Mouse (Mus musculus) stomach, postnatal 0 days (tissue): ENCODE results near the gene Twist2. TPM values are rescaled to one million over a fixed set of nuclear protein-coding genes. Genes with fewer than 3 reads are reported as not detected.

ENCODE experiments used
- ATAC-seq: fragments of 200-750 bp; cut with Nextera tagmentation; 2 replicates; pipeline ENCODE4 v1.8.0; 2017; ENCODE audit not compliant: low FRiP score, low TSS enrichment
- DNase-seq: peaks from one replicate; pipeline ENCODE4 v3.0.0-alpha.2; 2016; ENCODE audit warnings: low spot score
- H3K27ac ChIP-seq: fragments of 300-500 bp; sonication (generic); replicated peaks from 2 replicates; pipeline ENCODE4 v1.5.1; 2014; ENCODE audit warnings: mild to moderate bottlenecking, control low read depth
- H3K27me3 ChIP-seq: fragments of 300-500 bp; sonication (generic); 2 replicates; pipeline ENCODE4 v1.6.1; 2014; ENCODE audit warnings: low read length; ENCODE audit not compliant: control insufficient read depth, insufficient read depth
- H3K36me3 ChIP-seq: fragments of 300-500 bp; sonication (generic); 2 replicates; pipeline ENCODE4 v1.6.1; 2014; ENCODE audit warnings: low read length, mixed read lengths; ENCODE audit not compliant: control insufficient read depth, insufficient read depth
- H3K4me1 ChIP-seq: fragments of 300-500 bp; sonication (generic); replicated peaks from 2 replicates; pipeline ENCODE4 v1.6.1; 2014; ENCODE audit warnings: antibody characterized with exemption; ENCODE audit not compliant: control insufficient read depth, insufficient read depth
- H3K4me2 ChIP-seq: fragments of 300-500 bp; sonication (generic); replicated peaks from 2 replicates; pipeline ENCODE4 v1.6.1; 2014; ENCODE audit warnings: low read depth, mild to moderate bottlenecking, control low read depth, moderate library complexity
- H3K4me3 ChIP-seq: fragments of 300-500 bp; sonication (generic); 2 replicates; pipeline ENCODE4 v1.5.1; 2014; ENCODE audit warnings: low read depth, low read length, control low read depth
- H3K9ac ChIP-seq: fragments of 300-500 bp; sonication (generic); 2 replicates; pipeline ENCODE4 v1.6.1; 2014; ENCODE audit warnings: mild to moderate bottlenecking, low read length, control low read depth, mixed read lengths
- H3K9me3 ChIP-seq: fragments of 300-500 bp; sonication (generic); 2 replicates; pipeline ENCODE4 v1.6.1; 2016; ENCODE audit warnings: low read length; ENCODE audit not compliant: control insufficient read depth
- CTCF ChIP-seq: IDR thresholded peaks from 2 replicates; pipeline ENCODE4 v1.5.1; 2016; ENCODE audit warnings: antibody characterized with exemption, low read depth, mild to moderate bottlenecking, moderate library complexity
- EP300 ChIP-seq: optimal IDR thresholded peaks from 2 replicates; pipeline ENCODE3; 2016; ENCODE audit warnings: antibody characterized with exemption
- WGBS: fragments of 180-500 bp; shearing (Covaris S2); extraction: QIAGEN DNeasy Blood & Tissue Kit; methylation state at CpG from one replicate; pipeline ENCODE4 v1.1.7; 2014; 5-methylcytosine and 5-hydroxymethylcytosine counted together
- polyA plus RNA-seq: library from polyadenylated mRNA; unstranded; fragments of >200 nt; fragmentation: Nextera tagmentation; extraction: Ambion mirVana; gene quantifications from 2 replicates; pipeline ENCODE4 v1.2.1, GENCODE M21; 2015

Twist2 gene
- polyA plus RNA-seq, 1 experiment from 2014 or later = 3.7 TPM

DNA sequence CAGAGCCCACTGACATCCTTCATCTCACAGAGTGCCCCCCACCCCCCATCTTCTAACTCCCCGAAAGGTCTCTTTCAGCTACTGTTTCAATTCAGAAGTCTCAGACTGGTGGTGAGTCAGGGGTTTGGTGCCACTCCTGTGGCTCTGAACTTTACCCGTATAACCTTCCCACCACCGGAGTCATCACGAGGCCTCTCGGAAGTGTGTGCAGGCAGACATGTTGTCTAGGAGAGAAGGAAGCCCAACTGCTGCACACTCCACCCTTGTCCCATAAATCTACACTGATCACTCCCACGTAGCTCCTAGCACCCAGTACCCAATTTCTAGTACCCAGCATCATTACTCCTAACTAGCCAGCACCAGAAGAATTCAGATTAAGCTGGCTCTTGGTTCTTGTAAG, 38.3 kb downstream of the Twist2 start:
- Histone ChIP-seq H3K4me3 (no peak overlapping the region), H3K36me3 (no peaks in the 10 kb centered on the region), H3K27ac (no peak overlapping the region), H3K4me2 (no peak overlapping the region), H3K9me3 (no peaks in the 10 kb centered on the region), H3K4me1 (no peaks in the 10 kb centered on the region), H3K27me3 (no peaks in the 10 kb centered on the region), H3K9ac (no peak overlapping the region)
- WGBS = 74% methylated on average over 6 of the region's 6 CpGs
- no peak for TF ChIP-seq EP300
- no peak for TF ChIP-seq CTCF
- no peak for ATAC-seq
- no peak for DNase-seq

DNA sequence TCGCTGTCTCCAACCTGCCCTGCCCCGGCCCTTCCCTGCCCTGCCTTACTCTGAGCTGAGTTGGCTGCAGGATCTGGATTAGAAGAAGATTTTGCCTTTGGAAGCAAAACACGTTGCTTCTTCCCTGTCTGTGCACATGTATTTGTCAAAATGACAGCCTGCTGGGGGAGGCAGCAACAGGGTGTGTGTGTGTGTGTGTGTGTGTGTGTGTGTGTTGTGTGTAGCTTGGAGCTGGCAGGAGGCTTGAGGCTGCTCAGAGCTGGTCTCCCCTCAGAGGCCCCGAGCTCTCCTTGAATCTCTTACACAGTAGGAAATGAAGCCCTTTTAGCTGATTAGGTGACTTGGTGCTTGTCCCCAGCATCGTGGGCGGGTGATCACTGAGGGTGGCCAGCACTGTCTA, 38.7 kb downstream of the Twist2 start:
- H3K27me3 ChIP-seq = no peaks in the 10 kb centered on the region
- no peak overlapping the region for H3K9ac ChIP-seq
- TF ChIP-seq CTCF = no peak
- no peak for TF ChIP-seq EP300
- WGBS = 47% methylated on average over 6 of the region's 6 CpGs
- no peak overlapping the region for H3K4me3 ChIP-seq
- no peak overlapping the region for H3K27ac ChIP-seq
- H3K9me3 ChIP-seq = no peaks in the 10 kb centered on the region
- no peak overlapping the region for H3K4me2 ChIP-seq
- peak; percentile 47; the same call in 1 of the 2 replicates for ATAC-seq
- DNase-seq = peak; percentile 30
- no peaks in the 10 kb centered on the region for H3K4me1 ChIP-seq
- H3K36me3 ChIP-seq = no peaks in the 10 kb centered on the region

DNA sequence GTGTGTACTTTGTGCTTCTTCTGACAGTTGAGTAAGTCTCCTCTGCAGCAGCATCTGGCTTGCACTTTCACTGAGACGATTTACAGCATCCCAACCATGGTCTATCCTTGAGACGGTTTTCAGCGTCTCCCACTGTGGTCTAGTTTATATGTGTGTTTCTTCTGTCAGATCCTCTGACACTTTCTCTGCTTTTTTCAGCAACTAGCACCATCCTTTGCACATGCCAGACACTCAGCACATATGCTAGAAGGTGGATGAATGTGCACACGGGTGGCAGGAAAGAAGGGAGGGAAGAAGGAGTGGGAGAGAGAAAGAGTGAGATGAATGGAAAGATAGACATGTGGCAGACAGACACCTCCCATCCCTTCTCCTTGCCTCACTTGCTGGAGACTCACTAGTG, 43.0 kb downstream of the Twist2 start:
- ATAC-seq (no peak), DNase-seq (no peak)
- Histone ChIP-seq H3K4me1 (no peaks in the 10 kb centered on the region), H3K4me2 (no peak overlapping the region), H3K27me3 (no peaks in the 10 kb centered on the region), H3K4me3 (no peak overlapping the region), H3K36me3 (no peaks in the 10 kb centered on the region), H3K9ac (no peak overlapping the region), H3K9me3 (no peaks in the 10 kb centered on the region), H3K27ac (no peak overlapping the region)
- TF ChIP-seq EP300 (no peak), CTCF (no peak)
- WGBS = 74% methylated on average over 4 of the region's 4 CpGs

DNA sequence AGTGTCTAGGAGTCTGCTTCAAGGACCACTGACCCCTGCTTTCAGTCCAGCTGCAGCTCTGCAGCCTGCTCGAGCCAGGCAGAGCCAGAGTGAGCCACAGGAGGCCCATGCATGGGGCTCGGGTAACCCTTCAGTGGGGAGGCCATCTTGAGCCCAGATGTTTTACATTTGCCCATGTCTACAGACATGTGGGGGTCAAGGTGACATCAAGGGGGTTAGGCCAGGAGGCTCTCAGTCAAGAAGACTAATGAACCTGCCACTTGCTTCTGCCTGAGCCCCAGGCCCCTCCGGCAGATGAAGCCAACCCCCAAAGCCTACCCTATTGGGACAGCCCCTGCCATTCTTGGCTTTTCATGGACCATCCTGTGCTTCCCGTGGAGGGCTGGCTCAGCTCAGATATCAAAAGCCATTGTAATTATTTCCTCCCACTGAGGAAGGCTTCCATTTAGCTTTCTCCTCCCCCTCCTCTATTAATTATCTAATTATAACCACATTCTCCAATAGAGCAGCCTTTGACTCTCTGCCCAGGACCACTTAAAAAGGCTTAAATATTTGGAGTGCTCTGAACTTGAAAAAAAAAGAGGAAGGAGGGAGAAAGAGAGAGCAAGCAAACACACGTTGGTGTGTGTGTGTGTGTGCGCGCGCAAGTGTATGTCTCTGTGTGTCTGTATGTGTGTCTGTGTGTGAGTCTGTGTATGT, 43.6 kb downstream of the Twist2 start:
- Histone ChIP-seq H3K4me1 (no peaks in the 10 kb centered on the region), H3K27me3 (no peaks in the 10 kb centered on the region), H3K36me3 (no peaks in the 10 kb centered on the region), H3K4me3 (no peak overlapping the region), H3K9me3 (no peaks in the 10 kb centered on the region), H3K27ac (no peak overlapping the region), H3K4me2 (no peak overlapping the region), H3K9ac (no peak overlapping the region)
- DNase-seq (no peak), ATAC-seq (0 out of 2 replicates have a peak, but pooled peaks have one; percentile 43)
- WGBS = 57% methylated on average over 8 of the region's 8 CpGs
- no peak for TF ChIP-seq CTCF
- TF ChIP-seq EP300 = no peak

DNA sequence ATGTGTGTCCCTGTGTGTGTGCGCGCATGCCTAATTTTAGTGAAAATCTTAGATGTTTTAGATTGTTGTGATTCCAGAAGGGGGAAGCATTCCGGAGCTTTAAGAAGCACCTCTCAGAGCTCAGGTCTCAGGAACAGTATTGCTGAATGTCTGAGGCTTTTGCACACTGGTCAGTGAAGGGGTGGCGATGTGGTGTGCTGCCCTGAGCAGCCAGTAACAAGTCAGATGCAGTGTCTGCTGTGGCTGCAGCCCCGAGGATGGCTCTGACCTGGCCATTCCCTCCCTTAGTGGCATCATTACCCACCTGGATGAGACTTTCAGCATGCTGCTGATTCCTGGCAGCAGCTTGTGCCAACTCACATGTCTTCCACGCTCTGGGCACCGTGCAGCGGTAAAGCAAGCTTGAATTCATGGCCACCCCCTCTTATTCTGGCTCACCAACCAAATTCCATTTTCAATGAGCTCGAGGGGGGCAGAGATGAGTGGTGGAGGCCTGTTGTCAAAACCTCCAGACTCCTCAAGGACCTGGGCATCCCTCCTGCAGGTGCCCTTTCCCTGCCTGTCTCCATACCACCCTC, 44.2 kb downstream of the Twist2 start:
- Histone ChIP-seq H3K4me1 (no peaks in the 10 kb centered on the region), H3K27ac (no peak overlapping the region), H3K36me3 (no peaks in the 10 kb centered on the region), H3K9me3 (no peaks in the 10 kb centered on the region), H3K27me3 (no peaks in the 10 kb centered on the region), H3K4me2 (no peak overlapping the region), H3K9ac (no peak overlapping the region), H3K4me3 (no peak overlapping the region)
- no peak for DNase-seq
- no peak for ATAC-seq
- 72% methylated on average over 9 of the region's 9 CpGs for WGBS
- TF ChIP-seq EP300 (no peak), CTCF (no peak)

DNA sequence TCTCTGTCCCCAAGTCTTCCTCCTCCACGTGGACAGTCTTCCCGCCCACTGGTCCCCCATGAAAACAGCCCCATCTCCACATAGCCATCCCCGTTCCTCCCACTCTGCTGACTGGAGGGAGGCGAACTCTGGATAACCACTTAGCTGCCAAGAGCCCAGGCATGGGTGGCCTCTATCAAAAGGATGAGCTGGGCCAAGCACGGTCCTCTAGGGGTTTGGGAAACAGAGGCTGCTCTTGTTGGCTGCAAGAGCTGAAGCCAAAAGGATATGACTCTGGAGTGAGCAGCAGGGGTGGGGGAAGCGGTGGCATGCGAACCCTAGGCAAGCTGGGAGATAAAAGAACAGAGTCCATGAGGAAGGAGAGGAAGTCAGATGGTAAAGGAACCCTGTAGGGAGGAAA, 50.0 kb downstream of the Twist2 start:
- Histone ChIP-seq H3K9me3 (no peaks in the 10 kb centered on the region), H3K27me3 (no peaks in the 10 kb centered on the region), H3K4me3 (no peak overlapping the region), H3K27ac (no peak overlapping the region), H3K9ac (no peak overlapping the region), H3K36me3 (no peaks in the 10 kb centered on the region), H3K4me1 (no peaks in the 10 kb centered on the region), H3K4me2 (no peak overlapping the region)
- TF ChIP-seq CTCF (no peak), EP300 (no peak)
- no peak for DNase-seq
- no peak for ATAC-seq
- WGBS = 72% methylated on average over 7 of the region's 7 CpGs
